Mouse (Mus musculus) thymus, adult 2 months (tissue): ENCODE measurements around the gene Csmd2. TPM values are rescaled to one million over a fixed set of nuclear protein-coding genes. Genes with fewer than 3 reads are reported as not detected.

Experiments used
- DNase-seq: peaks from one replicate; pipeline ENCODE4 v3.0.0; 2021
- H3K27ac ChIP-seq: fragments of 200-500 bp; 2 replicates; pipeline ENCODE4 v1.5.1; 2012; ENCODE audit warnings: low read length, control low read depth; ENCODE audit not compliant: control insufficient read depth, insufficient read depth
- H3K27me3 ChIP-seq: fragments of 200-500 bp; 2 replicates; pipeline ENCODE4 v1.6.1; 2012; ENCODE audit warnings: mild to moderate bottlenecking, low read length, moderate library complexity, mixed read lengths; ENCODE audit not compliant: control insufficient read depth, insufficient read depth
- H3K36me3 ChIP-seq: fragments of 200-500 bp; 2 replicates; pipeline ENCODE4 v1.6.1; 2012; ENCODE audit warnings: mild to moderate bottlenecking, low read length, moderate library complexity; ENCODE audit not compliant: control insufficient read depth, insufficient read depth
- H3K4me1 ChIP-seq: fragments of 200-500 bp; replicated peaks from 2 replicates; pipeline ENCODE4 v1.6.1; 2012; ENCODE audit warnings: low read length; ENCODE audit not compliant: control insufficient read depth, insufficient read depth
- H3K4me3 ChIP-seq: fragments of 200-500 bp; 2 replicates; pipeline ENCODE4 v1.5.1; 2012; ENCODE audit warnings: mild to moderate bottlenecking, low read length, control low read depth, moderate library complexity; ENCODE audit not compliant: control insufficient read depth, insufficient read depth
- CTCF ChIP-seq: fragments of 200-500 bp; IDR thresholded peaks from 2 replicates; pipeline ENCODE4 v1.5.1; 2012; ENCODE audit warnings: mild to moderate bottlenecking, control low read depth, low read length, moderate library complexity, borderline replicate concordance; ENCODE audit not compliant: control insufficient read depth, poor library complexity, insufficient read depth; ENCODE audit errors: extremely low read depth
- POLR2A ChIP-seq: fragments of 200-500 bp; IDR thresholded peaks from 2 replicates; pipeline ENCODE4 v1.6.1; 2012; ENCODE audit warnings: mild to moderate bottlenecking, low read length, control low read depth, moderate library complexity; ENCODE audit not compliant: control insufficient read depth, poor library complexity, insufficient read depth; ENCODE audit errors: extremely low read depth
- WGBS: fragments of 180-500 bp; shearing (Covaris S2); methylation state at CpG from one replicate; pipeline ENCODE4 v1.1.7; 2018; 5-methylcytosine and 5-hydroxymethylcytosine counted together
- polyA plus RNA-seq: library from polyadenylated mRNA; depleted of rRNA; stranded (reverse); fragments of >200 nt; gene quantifications from 2 replicates; pipeline ENCODE4 v1.2.3, GENCODE M21; 2012; rRNA removed

Csmd2 gene
- polyA plus RNA-seq, 1 experiment = 0.50 TPM

DNA sequence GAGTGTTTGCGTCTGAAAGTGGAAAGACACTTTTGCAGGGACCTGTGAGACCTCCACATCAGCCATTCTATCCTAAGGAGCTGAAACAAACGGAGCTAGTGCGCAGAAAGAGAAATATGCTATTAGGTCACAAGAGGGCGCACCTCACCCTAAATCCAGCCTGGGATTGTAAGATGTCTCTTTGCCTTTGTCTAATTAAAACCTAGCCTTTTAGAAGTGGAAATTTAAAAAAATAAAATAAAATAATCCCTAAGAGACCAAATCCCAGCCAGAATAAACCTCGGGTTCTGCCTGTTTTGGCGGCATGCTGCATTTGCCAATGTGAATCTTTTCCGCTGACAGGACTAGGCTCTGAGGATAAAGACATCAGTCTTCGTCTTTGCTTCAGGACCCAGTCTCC is 625.7 kb downstream of the Csmd2 start:
- TF ChIP-seq CTCF = no peak
- TF ChIP-seq POLR2A = no peak
- peak; percentile 45 for DNase-seq
- Histone ChIP-seq H3K36me3 (no peaks in the 10 kb centered on the region), H3K4me1 (peaks cover 46% of the 10 kb centered on the region), H3K4me3 (no peak overlapping the region), H3K27ac (no peak overlapping the region), H3K27me3 (no peaks in the 10 kb centered on the region)
- WGBS = 27% methylated on average over 8 of the region's 8 CpGs

DNA sequence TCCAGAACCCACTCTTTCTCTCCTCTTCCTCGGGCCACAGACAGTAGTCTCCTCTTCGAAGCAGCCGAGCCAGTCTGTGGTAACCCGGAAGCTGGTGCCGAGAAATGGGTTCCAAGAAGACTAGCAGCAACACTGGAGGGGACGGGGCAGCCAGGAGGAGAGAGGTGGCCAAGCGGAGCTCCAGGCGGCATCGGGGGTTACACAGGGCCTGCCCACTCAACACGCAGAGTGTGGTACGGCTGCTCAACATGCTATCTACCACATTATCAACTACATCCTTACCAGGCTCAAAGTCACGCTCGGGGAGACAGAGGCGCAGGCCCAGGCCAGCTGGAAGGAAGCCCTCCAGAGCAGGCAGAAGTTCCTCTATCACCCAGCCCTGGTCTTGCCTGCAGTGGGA is 628.1 kb downstream of the Csmd2 start:
- peak; percentile 37 for DNase-seq
- Histone ChIP-seq H3K36me3 (no peaks in the 10 kb centered on the region), H3K4me1 (peaks cover 56% of the 10 kb centered on the region), H3K4me3 (peak overlapping the region; percentile 60), H3K27ac (0 out of 2 replicates have a peak overlapping the region, but pooled peaks have one; percentile 6), H3K27me3 (no peaks in the 10 kb centered on the region)
- TF ChIP-seq POLR2A = no peak
- no peak for TF ChIP-seq CTCF
- 22% methylated on average over 14 of the region's 14 CpGs for WGBS

Other genes with a start within 250 kb of the Csmd2 start
- not detected in 2 replicates for gene CK137956, start 16.9 kb upstream of the Csmd2 start, polyA plus RNA-seq